Mouse (Mus musculus): Measurements from ENCODE around the gene Rom1. TPM values are rescaled to one million over a fixed set of nuclear protein-coding genes. Genes with fewer than 3 reads are reported as not detected.
A peak's percentile ranks its signal among the peaks of the same experiment; 100 is the strongest.
"Not testable (repeated sequence)": the region's sequence is repeated elsewhere in the genome, so short reads cannot be mapped to it uniquely, and the experiment has no call there.

Gene Rom1
- polyA plus RNA-seq, 1 experiment from 2014 or later = 3.4 TPM

GRCm38 (mm10) chr19:8919684-8920072 is 9.5 kb downstream of the Rom1 start:
- H3K27ac ChIP-seq = peak overlapping the region; percentile 95
- peak overlapping the region; percentile 90 for H3K9ac ChIP-seq
- H3K4me2 ChIP-seq = peak overlapping the region; percentile 87
- no peak for ATAC-seq
- no peaks in the 10 kb centered on the region for H3K9me3 ChIP-seq (replicated peaks)
- 64% methylated on average over 6 of the region's 6 CpGs for WGBS (ENCODE audit: insufficient replicate concordance)
- H3K27me3 ChIP-seq (replicated peaks) = no peaks in the 10 kb centered on the region
- peaks cover 48% of the 10 kb centered on the region for H3K4me1 ChIP-seq
- peak overlapping the region; percentile 87 for H3K4me3 ChIP-seq
- H3K36me3 ChIP-seq = peaks cover 50% of the 10 kb centered on the region

GRCm38 (mm10) chr19:8919000-8919399 is 10.2 kb downstream of the Rom1 start:
- H3K27ac ChIP-seq = peak overlapping the region; percentile 95; the same call in 1 of the 2 replicates
- peaks cover 51% of the 10 kb centered on the region for H3K36me3 ChIP-seq
- H3K4me1 ChIP-seq = peaks cover 46% of the 10 kb centered on the region
- no peak for ATAC-seq
- H3K9ac ChIP-seq = no peak overlapping the region
- 73% methylated on average over 3 of the region's 3 CpGs for WGBS (ENCODE audit: insufficient replicate concordance)
- H3K4me3 ChIP-seq = no peak overlapping the region
- H3K27me3 ChIP-seq (replicated peaks) = no peaks in the 10 kb centered on the region
- H3K4me2 ChIP-seq = no peak overlapping the region
- H3K9me3 ChIP-seq (replicated peaks) = no peaks in the 10 kb centered on the region

- no peaks in the 10 kb centered on the region for H3K9me3 ChIP-seq (replicated peaks)
- no peaks in the 10 kb centered on the region for H3K27me3 ChIP-seq (replicated peaks)
- WGBS (ENCODE audit: insufficient replicate concordance) = 92% methylated on average over 3 of the region's 3 CpGs
- no peak overlapping the region for H3K4me3 ChIP-seq
- no peak overlapping the region for H3K9ac ChIP-seq
- no peak overlapping the region for H3K27ac ChIP-seq
- peaks cover 8% of the 10 kb centered on the region; the same call in 1 of the 2 replicates for H3K4me1 ChIP-seq
- ATAC-seq = no peak
- no peak overlapping the region for H3K4me2 ChIP-seq
- peaks cover 80% of the 10 kb centered on the region for H3K36me3 ChIP-seq
Observed at GRCm38 (mm10) chr19:8914212-8914611, 14.9 kb downstream of the Rom1 start.

- WGBS (ENCODE audit: insufficient replicate concordance) = 90% methylated on average over 5 of the region's 5 CpGs
- H3K9ac ChIP-seq = no peak overlapping the region
- H3K9me3 ChIP-seq (replicated peaks) = no peaks in the 10 kb centered on the region
- no peak overlapping the region for H3K4me3 ChIP-seq
- H3K4me1 ChIP-seq = no peaks in the 10 kb centered on the region
- peaks cover 100% of the 10 kb centered on the region for H3K36me3 ChIP-seq
- no peak for ATAC-seq
- H3K27me3 ChIP-seq (replicated peaks) = no peaks in the 10 kb centered on the region
- no peak overlapping the region for H3K4me2 ChIP-seq
- no peak overlapping the region for H3K27ac ChIP-seq
Observed at GRCm38 (mm10) chr19:8911810-8912209, 17.3 kb downstream of the Rom1 start.

GRCm38 (mm10) chr19:8908531-8908930 is 20.6 kb downstream of the Rom1 start:
- no peaks in the 10 kb centered on the region for H3K4me1 ChIP-seq
- H3K27me3 ChIP-seq (replicated peaks) = no peaks in the 10 kb centered on the region
- WGBS (ENCODE audit: insufficient replicate concordance) = 89% methylated on average over 6 of the region's 6 CpGs
- no peaks in the 10 kb centered on the region for H3K9me3 ChIP-seq (replicated peaks)
- peaks cover 100% of the 10 kb centered on the region for H3K36me3 ChIP-seq
- no peak overlapping the region for H3K9ac ChIP-seq
- no peak for ATAC-seq
- H3K4me2 ChIP-seq = no peak overlapping the region
- H3K4me3 ChIP-seq = no peak overlapping the region
- H3K27ac ChIP-seq = no peak overlapping the region

GRCm38 (mm10) chr19:8903412-8903811 is 25.7 kb downstream of the Rom1 start:
- no peak overlapping the region for H3K4me2 ChIP-seq
- H3K36me3 ChIP-seq = peaks cover 82% of the 10 kb centered on the region
- no peak overlapping the region for H3K9ac ChIP-seq
- H3K9me3 ChIP-seq (replicated peaks) = no peaks in the 10 kb centered on the region
- no peak for ATAC-seq
- WGBS (ENCODE audit: insufficient replicate concordance) = 87% methylated on average over 5 of the region's 5 CpGs
- H3K27ac ChIP-seq = no peak overlapping the region
- H3K27me3 ChIP-seq (replicated peaks) = no peaks in the 10 kb centered on the region
- peaks cover 24% of the 10 kb centered on the region for H3K4me1 ChIP-seq
- no peak overlapping the region for H3K4me3 ChIP-seq

- Histone ChIP-seq H3K4me1 (peaks cover 59% of the 10 kb centered on the region), H3K27me3 (replicated peaks) (no peaks in the 10 kb centered on the region), H3K9ac (peak overlapping the region; percentile 96), H3K27ac (peak overlapping the region; percentile 89), H3K9me3 (replicated peaks) (no peaks in the 10 kb centered on the region), H3K4me2 (peak overlapping the region; percentile 82), H3K36me3 (peaks cover 66% of the 10 kb centered on the region), H3K4me3 (peak overlapping the region; percentile 90)
- WGBS (ENCODE audit: insufficient replicate concordance) = 41% methylated on average over 3 of the region's 3 CpGs
- no peak for ATAC-seq
Observed at GRCm38 (mm10) chr19:8899079-8899478, 30.1 kb downstream of the Rom1 start.

GRCm38 (mm10) chr19:8898576-8898975 is 30.6 kb downstream of the Rom1 start:
- no peak for ATAC-seq
- Histone ChIP-seq H3K4me1 (peaks cover 64% of the 10 kb centered on the region), H3K27me3 (replicated peaks) (no peaks in the 10 kb centered on the region), H3K9me3 (replicated peaks) (no peaks in the 10 kb centered on the region), H3K4me3 (peak overlapping the region; percentile 90), H3K36me3 (peaks cover 61% of the 10 kb centered on the region), H3K9ac (peak overlapping the region; percentile 96), H3K4me2 (peak overlapping the region; percentile 82), H3K27ac (peak overlapping the region; percentile 89)
- WGBS (ENCODE audit: insufficient replicate concordance) = 2% methylated on average over 13 of the region's 13 CpGs

GRCm38 (mm10) chr19:8897865-8898495 is 31.2 kb downstream of the Rom1 start, which contains the start of gene Ganab:
Gene Ganab (plus strand): TSS chr19:8898071.
- H3K9ac ChIP-seq = peak within 1 kb of the TSS; percentile 96
- peaks cover 67% of the 10 kb centered on the region for H3K4me1 ChIP-seq
- peaks cover 55% of the 10 kb centered on the region for H3K36me3 ChIP-seq
- peak within 1 kb of the TSS; percentile 90 for H3K27ac ChIP-seq
- H3K4me2 ChIP-seq = peak within 1 kb of the TSS; percentile 82
- peak; percentile 98 for ATAC-seq
- H3K4me3 ChIP-seq = peak within 1 kb of the TSS; percentile 90
- WGBS (ENCODE audit: insufficient replicate concordance) = under 1% methylated on average over 53 of the region's 53 CpGs
- no peaks in the 10 kb centered on the region for H3K27me3 ChIP-seq (replicated peaks)
- no peaks in the 10 kb centered on the region for H3K9me3 ChIP-seq (replicated peaks)

- H3K9ac ChIP-seq = peak overlapping the region; percentile 96
- peak overlapping the region; percentile 90 for H3K4me3 ChIP-seq
- peak overlapping the region; percentile 90 for H3K27ac ChIP-seq
- H3K4me2 ChIP-seq = peak overlapping the region; percentile 82
- ATAC-seq = peak; percentile 50
- not testable (repeated sequence) for H3K27me3 ChIP-seq (replicated peaks); H3K9me3 ChIP-seq (replicated peaks)
- peaks cover 71% of the 10 kb centered on the region for H3K4me1 ChIP-seq
- 33% methylated on average over 21 of the region's 21 CpGs for WGBS (ENCODE audit: insufficient replicate concordance)
- H3K36me3 ChIP-seq = peaks cover 49% of the 10 kb centered on the region
Observed at GRCm38 (mm10) chr19:8897211-8897864, 31.8 kb downstream of the Rom1 start.

- H3K9me3 ChIP-seq (replicated peaks); H3K27me3 ChIP-seq (replicated peaks); ATAC-seq; H3K4me3 ChIP-seq: not testable (repeated sequence)
- 79% methylated on average over 5 of the region's 5 CpGs for WGBS (ENCODE audit: insufficient replicate concordance)
- Histone ChIP-seq H3K4me1 (peaks cover 82% of the 10 kb centered on the region), H3K27ac (peak overlapping the region; percentile 90), H3K36me3 (peaks cover 46% of the 10 kb centered on the region), H3K9ac (peak overlapping the region; percentile 96), H3K4me2 (peak overlapping the region; percentile 82)
Observed at GRCm38 (mm10) chr19:8896231-8896630, 32.9 kb downstream of the Rom1 start.

- no peak overlapping the region for H3K4me3 ChIP-seq
- no peaks in the 10 kb centered on the region for H3K27me3 ChIP-seq (replicated peaks)
- peak overlapping the region; percentile 96 for H3K9ac ChIP-seq
- 89% methylated on average over 9 of the region's 9 CpGs for WGBS (ENCODE audit: insufficient replicate concordance)
- peaks cover 46% of the 10 kb centered on the region for H3K36me3 ChIP-seq
- H3K4me1 ChIP-seq = peaks cover 80% of the 10 kb centered on the region
- no peak for ATAC-seq
- no peaks in the 10 kb centered on the region for H3K9me3 ChIP-seq (replicated peaks)
- H3K27ac ChIP-seq = peak overlapping the region; percentile 90; the same call in 1 of the 2 replicates
- H3K4me2 ChIP-seq = peak overlapping the region; percentile 82; the same call in 1 of the 2 replicates
Observed at GRCm38 (mm10) chr19:8895397-8895960, 33.7 kb downstream of the Rom1 start.

Measured in liver, embryonic 12.5 days (tissue).